Mouse (Mus musculus) midbrain, embryonic 14.5 days (tissue): ENCODE results near the gene Ormdl2. TPM values are rescaled to one million over a fixed set of nuclear protein-coding genes. Genes with fewer than 3 reads are reported as not detected.

Experiments used
- ATAC-seq: fragments of 200-750 bp; cut with Nextera tagmentation; 2 replicates; pipeline ENCODE4 v1.8.0; 2017; ENCODE audit warnings: moderate number of reproducible peaks, moderate library complexity; ENCODE audit not compliant: low FRiP score, low TSS enrichment
- DNase-seq: peaks from one replicate; pipeline ENCODE4 v3.0.0-alpha.2; 2015
- H3K27ac ChIP-seq: fragments of 300-500 bp; sonication (generic); replicated peaks from 2 replicates; pipeline ENCODE4 v1.5.1; 2014; ENCODE audit warnings: mild to moderate bottlenecking, low read depth, low read length, moderate library complexity
- H3K27me3 ChIP-seq: fragments of 300-500 bp; sonication (generic); 2 replicates; pipeline ENCODE4 v1.6.1; 2014; ENCODE audit warnings: low read length, control low read depth, mixed read lengths; ENCODE audit not compliant: control insufficient read depth, insufficient read depth
- H3K36me3 ChIP-seq: fragments of 300-500 bp; sonication (generic); 2 replicates; pipeline ENCODE4 v1.6.1; 2014; ENCODE audit warnings: low read length, control low read depth; ENCODE audit not compliant: control insufficient read depth, insufficient read depth
- H3K4me1 ChIP-seq: fragments of 300-500 bp; sonication (generic); 2 replicates; pipeline ENCODE4 v1.6.1; 2014; ENCODE audit warnings: mild to moderate bottlenecking, antibody characterized with exemption, low read length, control low read depth; ENCODE audit not compliant: control insufficient read depth, insufficient read depth
- H3K4me2 ChIP-seq: fragments of 300-500 bp; sonication (generic); 2 replicates; pipeline ENCODE4 v1.6.1; 2014; ENCODE audit warnings: mild to moderate bottlenecking, low read length, moderate library complexity
- H3K4me3 ChIP-seq: fragments of 300-500 bp; sonication (generic); replicated peaks from 2 replicates; pipeline ENCODE4 v1.5.1; 2014; ENCODE audit warnings: low read depth, low read length
- H3K9ac ChIP-seq: fragments of 300-500 bp; sonication (generic); replicated peaks from 2 replicates; pipeline ENCODE4 v1.6.1; 2014; ENCODE audit warnings: mild to moderate bottlenecking, low read length, moderate library complexity
- H3K9me3 ChIP-seq: fragments of 300-500 bp; sonication (generic); 2 replicates; pipeline ENCODE4 v1.6.1; 2016; ENCODE audit warnings: low read length, control low read depth, mixed read lengths; ENCODE audit not compliant: control insufficient read depth
- WGBS: fragments of 180-500 bp; shearing (Covaris S2); extraction: QIAGEN DNeasy Blood & Tissue Kit; methylation state at CpG from one replicate; pipeline ENCODE4 v1.1.7; 2014; 5-methylcytosine and 5-hydroxymethylcytosine counted together
- polyA plus RNA-seq: library from polyadenylated mRNA; unstranded; fragments of >200 nt; fragmentation: Nextera tagmentation; extraction: Ambion mirVana; gene quantifications from 2 replicates; pipeline ENCODE4 v1.2.1, GENCODE M21; 2014

Gene Ormdl2
- polyA plus RNA-seq, 1 experiment from 2014 or later = 24.8 TPM

DNA sequence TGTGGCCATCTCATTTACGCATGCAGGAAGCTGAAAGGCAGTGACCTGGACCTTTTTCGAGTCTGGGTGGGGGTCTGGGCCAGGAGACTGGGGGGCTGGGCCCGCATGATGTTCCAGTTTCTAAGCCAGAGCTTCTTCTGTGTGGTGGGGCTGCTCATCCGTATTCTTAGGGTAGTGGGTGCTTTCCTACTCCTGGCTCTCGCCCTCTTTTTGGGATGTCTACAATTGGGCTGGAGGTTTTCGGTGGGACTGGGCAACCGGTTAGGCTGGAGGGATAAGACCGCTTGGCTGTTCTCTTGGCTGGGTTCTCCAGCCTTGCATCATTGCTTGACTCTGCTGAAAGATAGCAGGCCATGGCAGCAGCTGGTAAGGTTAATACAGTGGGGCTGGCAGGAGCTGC is 14.4 kb downstream of the Ormdl2 start:
- Histone ChIP-seq H3K4me1 (peaks cover 45% of the 10 kb centered on the region), H3K27me3 (no peaks in the 10 kb centered on the region), H3K27ac (no peak overlapping the region), H3K9ac (peak overlapping the region; percentile 6; the same call in 1 of the 2 replicates), H3K4me3 (peak overlapping the region; percentile 76), H3K9me3 (no peaks in the 10 kb centered on the region), H3K4me2 (peak overlapping the region; percentile 62), H3K36me3 (peaks cover 27% of the 10 kb centered on the region)
- no peak for DNase-seq
- 93% methylated on average over 8 of the region's 8 CpGs for WGBS
- no peak for ATAC-seq

DNA sequence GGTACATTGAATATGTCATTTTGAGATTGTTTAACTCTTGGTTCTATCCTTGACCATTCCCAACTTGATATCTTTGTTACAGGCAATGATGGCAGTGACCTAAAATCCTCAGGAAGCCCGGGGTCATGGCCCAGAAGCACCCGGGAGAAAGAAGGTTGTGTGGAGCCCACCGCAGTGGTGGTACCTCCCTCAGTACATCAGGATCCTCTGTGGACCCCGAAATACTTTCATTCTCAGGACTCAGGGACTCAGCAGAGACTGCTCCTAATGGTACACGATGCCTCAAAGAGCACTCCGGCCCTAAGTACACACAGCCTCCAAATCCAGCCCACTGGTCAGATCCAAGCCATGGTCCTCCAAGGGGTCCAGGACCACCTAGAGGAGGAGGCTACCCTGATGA is 15.4 kb downstream of the Ormdl2 start:
- peak overlapping the region; percentile 62 for H3K4me2 ChIP-seq
- no peak for DNase-seq
- H3K27ac ChIP-seq = peak overlapping the region; percentile 92; the same call in 1 of the 2 replicates
- no peak for ATAC-seq
- H3K27me3 ChIP-seq = no peaks in the 10 kb centered on the region
- peaks cover 30% of the 10 kb centered on the region for H3K36me3 ChIP-seq
- H3K4me3 ChIP-seq = peak overlapping the region; percentile 76
- H3K4me1 ChIP-seq = peaks cover 45% of the 10 kb centered on the region
- H3K9ac ChIP-seq = peak overlapping the region; percentile 77
- H3K9me3 ChIP-seq = no peaks in the 10 kb centered on the region
- 67% methylated on average over 6 of the region's 6 CpGs for WGBS

DNA sequence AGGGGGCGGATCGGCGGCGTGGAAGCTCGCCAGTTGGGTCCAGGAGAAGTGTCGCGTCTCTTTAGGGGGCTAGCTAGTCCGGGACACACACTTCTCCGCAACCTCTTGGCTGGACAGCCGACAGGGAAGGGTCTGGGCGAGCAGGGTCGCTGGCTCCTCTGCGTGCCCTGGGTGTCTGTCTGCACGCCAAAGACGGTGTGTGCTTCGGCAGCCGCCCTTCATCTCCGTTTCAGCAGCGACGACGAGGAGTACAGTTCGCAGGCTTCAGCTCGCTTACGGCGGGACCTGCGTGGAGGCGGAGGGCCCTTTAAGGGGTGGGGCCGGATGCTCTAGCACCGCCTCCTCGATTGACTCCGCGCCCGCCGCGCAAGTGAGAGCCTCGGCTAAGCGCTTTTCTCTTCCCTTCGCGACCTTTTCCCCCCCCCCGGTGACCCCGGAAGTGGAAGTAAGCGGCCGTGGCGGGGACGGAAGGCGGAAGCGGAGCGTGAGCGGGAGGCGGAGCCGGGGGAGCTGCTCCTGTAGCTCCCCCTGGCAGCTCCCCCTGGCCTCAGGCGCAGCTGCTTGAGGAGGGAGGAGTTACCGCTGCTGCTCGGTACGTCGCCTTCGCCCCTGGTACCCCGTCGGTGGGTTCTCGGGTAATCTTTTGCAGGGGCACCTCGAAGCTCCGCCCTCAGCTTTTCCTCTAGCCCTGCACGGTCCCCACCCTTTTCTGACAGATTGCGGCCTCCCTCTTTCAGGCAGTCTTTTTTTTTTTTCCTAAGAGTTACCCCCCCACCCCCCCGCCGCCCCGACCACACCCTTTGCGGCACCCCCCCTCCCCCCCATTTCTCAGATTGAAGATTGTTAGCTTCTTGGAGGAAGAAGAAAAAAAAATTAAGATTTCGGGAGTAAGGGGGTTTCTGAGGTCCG is 16.1 kb downstream of the Ormdl2 start:
- Histone ChIP-seq H3K9me3 (no peaks in the 10 kb centered on the region), H3K27me3 (no peaks in the 10 kb centered on the region), H3K9ac (peak overlapping the region; percentile 77), H3K4me2 (peak overlapping the region; percentile 62), H3K4me1 (peaks cover 45% of the 10 kb centered on the region), H3K27ac (peak overlapping the region; percentile 92), H3K36me3 (peaks cover 35% of the 10 kb centered on the region), H3K4me3 (peak overlapping the region; percentile 76)
- ATAC-seq (peak; percentile 94), DNase-seq (peak; percentile 99)
- under 1% methylated on average over 70 of the region's 70 CpGs for WGBS

DNA sequence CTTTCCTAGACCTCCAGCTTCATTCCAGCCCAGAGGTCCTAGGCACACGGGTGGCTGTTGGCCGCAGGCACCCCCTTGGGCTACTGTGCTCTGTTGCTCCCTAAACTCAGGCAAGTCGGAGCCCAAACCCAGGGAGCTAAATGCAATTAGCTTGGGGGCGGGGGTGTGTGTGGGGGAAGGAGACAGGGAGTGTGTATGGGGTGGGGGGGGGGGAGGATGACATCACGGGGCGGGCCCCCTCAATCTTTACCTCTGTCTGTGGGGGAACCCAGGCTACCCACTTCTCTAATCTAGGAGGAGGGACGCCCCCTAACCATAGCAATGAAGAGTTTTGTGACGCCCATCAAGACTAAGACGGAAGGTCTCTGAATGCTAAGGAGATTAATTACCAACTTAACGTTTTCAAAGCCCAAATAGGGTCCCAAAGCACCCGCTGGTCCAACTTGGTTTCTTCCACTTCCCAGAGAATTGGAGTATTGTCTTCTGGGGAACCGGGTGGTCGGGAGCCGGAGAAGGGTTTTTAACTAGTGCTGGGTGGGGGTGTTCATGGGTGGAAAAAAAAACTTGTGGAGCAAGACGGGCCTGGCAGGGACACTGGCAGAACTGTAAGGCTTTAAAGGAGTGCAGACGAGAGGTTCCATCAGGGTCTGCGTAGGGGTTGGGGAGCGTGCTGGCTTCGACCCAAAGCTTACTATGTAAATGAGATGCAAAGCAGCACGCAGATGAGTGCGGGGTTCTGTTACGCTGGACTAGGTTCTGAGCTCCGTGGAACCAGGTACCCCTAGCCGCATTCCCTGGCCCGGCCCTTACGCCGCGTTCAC is 17.0 kb downstream of the Ormdl2 start, which contains the start of gene Tmem198b:
Tmem198b (minus strand) TSS at position 100 of the 821 bp plus-strand sequence.
- H3K36me3 ChIP-seq = peaks cover 39% of the 10 kb centered on the region
- H3K4me1 ChIP-seq = peaks cover 42% of the 10 kb centered on the region
- WGBS = under 1% methylated on average over 28 of the region's 28 CpGs
- H3K9ac ChIP-seq = peak within 1 kb of the TSS; percentile 77
- ATAC-seq (peak; percentile 79), DNase-seq (peak; percentile 86)
- peak within 1 kb of the TSS; percentile 76 for H3K4me3 ChIP-seq
- no peaks in the 10 kb centered on the region for H3K27me3 ChIP-seq
- H3K4me2 ChIP-seq = peak within 1 kb of the TSS; percentile 62
- H3K9me3 ChIP-seq = no peaks in the 10 kb centered on the region
- H3K27ac ChIP-seq = peak within 1 kb of the TSS; percentile 92

DNA sequence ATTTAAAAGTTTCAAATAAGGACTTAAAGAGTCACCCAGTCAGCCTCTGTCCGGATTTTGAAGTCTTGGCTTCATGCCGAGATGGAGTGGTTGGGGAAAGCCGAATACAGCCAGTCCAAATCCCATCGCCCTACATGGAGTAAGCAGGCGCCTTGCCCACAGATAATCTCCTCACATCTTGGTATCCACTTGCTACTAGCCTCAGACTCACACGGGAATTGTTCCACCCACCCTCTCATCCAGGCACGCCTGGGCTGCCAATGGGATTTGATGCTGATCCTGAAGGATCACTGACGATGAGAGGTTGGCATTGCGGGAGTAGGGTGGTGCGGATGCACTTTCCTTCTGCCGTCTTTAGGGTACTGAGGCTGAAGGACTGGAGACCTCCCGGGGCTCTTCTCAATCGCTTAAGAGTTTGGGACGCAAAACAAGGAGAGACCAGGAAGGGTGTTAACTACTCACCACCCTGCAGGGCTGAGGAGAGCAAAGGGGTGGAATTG is 17.6 kb downstream of the Ormdl2 start, which contains the start of gene Dnajc14:
Dnajc14 (plus strand) TSS at position 292 of the 500 bp plus-strand sequence.
- H3K4me2 ChIP-seq = peak within 1 kb of the TSS; percentile 62
- no peak for ATAC-seq
- H3K27me3 ChIP-seq = no peaks in the 10 kb centered on the region
- peaks cover 35% of the 10 kb centered on the region for H3K4me1 ChIP-seq
- DNase-seq = peak; percentile 72
- H3K9ac ChIP-seq = peak within 1 kb of the TSS; percentile 77
- H3K27ac ChIP-seq = peak within 1 kb of the TSS; percentile 92
- H3K9me3 ChIP-seq = no peaks in the 10 kb centered on the region
- H3K4me3 ChIP-seq = peak within 1 kb of the TSS; percentile 76
- WGBS = 0% methylated on average over 14 of the region's 14 CpGs
- H3K36me3 ChIP-seq = peaks cover 34% of the 10 kb centered on the region

DNA sequence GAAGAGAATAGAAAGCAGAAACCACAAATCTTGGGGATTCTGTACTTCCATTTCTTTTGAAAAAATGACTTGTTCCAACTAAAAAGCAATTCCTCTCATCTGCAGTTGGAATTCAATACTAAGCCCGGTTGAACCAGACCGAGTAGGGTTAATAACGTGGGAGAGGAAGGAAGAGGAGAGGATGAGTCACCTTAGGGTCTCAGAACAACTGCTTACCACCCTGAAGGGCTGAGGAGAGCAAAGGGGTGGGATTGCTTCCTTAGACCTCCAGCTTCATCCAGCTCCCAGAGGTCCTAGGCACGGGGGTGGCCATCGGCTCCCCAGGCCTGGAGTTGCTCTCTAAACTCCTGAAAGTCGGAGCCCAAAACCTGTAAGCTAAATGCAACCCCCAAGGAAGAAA is 18.1 kb downstream of the Ormdl2 start:
- no peak for DNase-seq
- WGBS = 9% methylated on average over 6 of the region's 6 CpGs
- no peak for ATAC-seq

DNA sequence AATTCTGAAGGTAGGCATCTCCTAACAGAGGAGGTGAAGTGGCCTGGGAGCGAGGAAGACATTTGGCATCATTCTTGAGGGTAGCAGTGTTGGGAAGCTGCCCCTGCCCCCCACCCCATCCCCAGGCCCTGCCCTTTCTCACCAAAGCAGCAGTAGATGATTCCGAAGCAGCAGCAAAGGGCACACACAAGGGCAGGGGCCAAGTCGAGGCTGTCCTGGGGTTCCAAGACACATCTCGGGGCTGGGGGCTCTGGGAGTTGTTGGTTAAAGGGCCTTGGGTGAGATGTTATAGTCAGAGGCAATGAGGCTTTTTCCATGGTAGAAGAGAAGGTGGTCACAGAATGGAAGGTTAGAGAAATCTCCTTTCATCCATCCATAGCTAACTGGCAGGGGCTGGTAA is 18.5 kb downstream of the Ormdl2 start:
- no peaks in the 10 kb centered on the region for H3K27me3 ChIP-seq
- H3K36me3 ChIP-seq = peaks cover 30% of the 10 kb centered on the region
- H3K4me1 ChIP-seq = peaks cover 28% of the 10 kb centered on the region
- DNase-seq (no peak), ATAC-seq (no peak)
- no peak overlapping the region for H3K27ac ChIP-seq
- WGBS = 61% methylated on average over 4 of the region's 4 CpGs
- H3K4me3 ChIP-seq = peak overlapping the region; percentile 76
- H3K4me2 ChIP-seq = peak overlapping the region; percentile 62
- peak overlapping the region; percentile 77; the same call in 1 of the 2 replicates for H3K9ac ChIP-seq
- H3K9me3 ChIP-seq = no peaks in the 10 kb centered on the region

More for the DNA sequence above, 18.1 kb downstream of the Ormdl2 start:
- peaks cover 30% of the 10 kb centered on the region for H3K36me3 ChIP-seq
- H3K4me2 ChIP-seq = peak overlapping the region; percentile 62
- peak overlapping the region; percentile 92 for H3K27ac ChIP-seq
- H3K4me3 ChIP-seq = peak overlapping the region; percentile 76
- H3K4me1 ChIP-seq = peaks cover 31% of the 10 kb centered on the region
- no peaks in the 10 kb centered on the region for H3K9me3 ChIP-seq
- peak overlapping the region; percentile 77; the same call in 1 of the 2 replicates for H3K9ac ChIP-seq
- H3K27me3 ChIP-seq = no peaks in the 10 kb centered on the region

DNA sequence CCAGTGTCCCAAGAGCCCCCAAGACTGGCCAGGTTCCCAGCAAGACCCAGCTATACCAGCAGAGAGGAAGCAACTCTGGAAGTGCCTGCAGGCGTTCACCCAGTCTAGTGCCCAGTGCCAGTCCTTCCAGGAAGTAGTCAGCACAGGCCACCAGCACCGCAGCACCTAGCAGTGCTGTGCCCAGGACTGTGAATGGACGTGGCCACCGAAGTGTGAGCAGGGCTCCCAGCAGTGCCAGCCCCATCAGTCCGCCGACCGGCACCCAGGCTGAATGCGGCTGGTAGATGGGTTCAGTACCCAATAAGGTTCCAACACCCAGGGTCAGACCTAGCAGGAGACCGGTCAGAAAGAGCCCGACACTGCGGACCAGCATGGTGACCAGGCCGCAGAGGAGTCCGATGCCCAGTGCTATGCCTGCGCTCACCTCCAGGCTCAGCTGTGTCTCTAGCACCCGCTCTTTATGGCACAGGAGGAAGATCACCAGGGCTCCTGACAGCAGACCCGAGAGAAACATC is 19.4 kb downstream of the Ormdl2 start:
- WGBS = 90% methylated on average over 16 of the region's 16 CpGs
- H3K4me3 ChIP-seq = no peak overlapping the region
- no peak overlapping the region for H3K27ac ChIP-seq
- H3K4me1 ChIP-seq = peaks cover 19% of the 10 kb centered on the region
- no peaks in the 10 kb centered on the region for H3K9me3 ChIP-seq
- no peak for DNase-seq
- H3K27me3 ChIP-seq = no peaks in the 10 kb centered on the region
- peaks cover 23% of the 10 kb centered on the region for H3K36me3 ChIP-seq
- no peak overlapping the region for H3K4me2 ChIP-seq
- ATAC-seq = no peak
- H3K9ac ChIP-seq = no peak overlapping the region
